8 mouse cellular contexts compared by ENCODE assay signal in genomic region chr1:192784374-192784773, GRCm38 (mm10). TPM values are rescaled to one million over a fixed set of nuclear protein-coding genes. Genes with fewer than 3 reads are reported as not detected.
A peak's percentile ranks its signal among the peaks of the same experiment; 100 is the strongest.
DNase-seq lines count a peak whose midpoint lies in the region; ATAC-seq and TF ChIP-seq lines count a peak whose summit lies in the region.

No protein-coding gene starts in this region.

- peak; percentile 80 for TF ChIP-seq CTCF in kidney, adult 2 months (conservative IDR thresholded peaks at IDR 0.05; ENCODE audit: insufficient read depth, insufficient read length, low read depth, low read length)

- peak; percentile 14; the same call in 1 of the 2 replicates for ATAC-seq in limb, embryonic 14.5 days (ENCODE audit: low FRiP score, low read depth)

- no peak overlapping the region for H3K9ac ChIP-seq in limb, embryonic 14.5 days (ENCODE audit: low read depth, low read length, severe bottlenecking)

- no peaks in the 10 kb centered on the region for H3K27me3 ChIP-seq in kidney, adult 2 months (replicated peaks; ENCODE audit: control insufficient read depth, insufficient read depth, low read length)
- H3K27me3 ChIP-seq in limb, embryonic 14.5 days (ENCODE audit: control insufficient read depth, insufficient read depth, low read length), result no peaks in the 10 kb centered on the region

- DNase-seq in gastrocnemius, postnatal 10 days, result peak; percentile 44
- DNase-seq in gastrocnemius, adult 18-20 months (ENCODE audit: low spot score), result no peak
- DNase-seq in cerebellum, adult 18-20 months, result peak; percentile 19 to 30
- DNase-seq in frontal cortex, postnatal 10 days (ENCODE audit: low spot score in 2 of 2), result peak; percentile 55 to 59
- peak; percentile 65 for DNase-seq in kidney, adult 2 months
- DNase-seq in limb, embryonic 14.5 days (ENCODE audit: low spot score), result peak; percentile 85
- peak; percentile 52 for DNase-seq in neural tube, embryonic 10.5 days (ENCODE audit: extremely low spot score, low spot score)
- DNase-seq in thymus, postnatal 36 days, result peak; percentile 21 to 38

- no peak overlapping the region for H3K4me2 ChIP-seq in limb, embryonic 14.5 days (replicated peaks; ENCODE audit: low read depth, low read length, severe bottlenecking)

- H3K27ac ChIP-seq in kidney, adult 2 months (ENCODE audit: insufficient read depth, low read depth, low read length), result no peak overlapping the region
- H3K27ac ChIP-seq in limb, embryonic 14.5 days (replicated peaks; ENCODE audit: low read depth, low read length), result no peak overlapping the region; the same call in 1 of the 2 replicates

- H3K4me3 ChIP-seq in kidney, adult 2 months (ENCODE audit: insufficient read depth, low read depth, low read length), result no peak overlapping the region
- no peak overlapping the region for H3K4me3 ChIP-seq in limb, embryonic 14.5 days (replicated peaks; ENCODE audit: low read length)

- no peaks in the 10 kb centered on the region for H3K4me1 ChIP-seq in kidney, adult 2 months (ENCODE audit: control insufficient read depth, insufficient read depth, low read length)
- H3K4me1 ChIP-seq in limb, embryonic 14.5 days (ENCODE audit: control insufficient read depth, insufficient read depth, low read length), result peaks cover 48% of the 10 kb centered on the region

- TF ChIP-seq POLR2A in kidney, adult 2 months (IDR thresholded peaks at IDR 0.05; ENCODE audit: low read depth, low read length), result no peak
- TF ChIP-seq POLR2A in limb, embryonic 14.5 days (IDR thresholded peaks at IDR 0.05; ENCODE audit: borderline replicate concordance, extremely low read depth, insufficient read depth, insufficient read length), result no peak

- H3K36me3 ChIP-seq in kidney, adult 2 months (ENCODE audit: control insufficient read depth, insufficient read depth, low read length), result no peaks in the 10 kb centered on the region
- H3K36me3 ChIP-seq in limb, embryonic 14.5 days (ENCODE audit: control insufficient read depth, insufficient read depth, low read length), result no peaks in the 10 kb centered on the region

- 29% methylated on average over 4 of the region's 4 CpGs for WGBS in kidney, adult 2 months
- WGBS in limb, embryonic 14.5 days, result 21% methylated on average over 4 of the region's 4 CpGs

- no peaks in the 10 kb centered on the region for H3K9me3 ChIP-seq in limb, embryonic 14.5 days (ENCODE audit: control insufficient read depth, low read length)

RNA-seq across cellular contexts. Expression of gene Hhat, which starts 13.4 kb away (rescaled TPM):
- total RNA-seq in gastrocnemius, postnatal 10 days (2021), result 1 to 10 TPM; 1.7 to 4.5 TPM
- total RNA-seq in gastrocnemius, adult 18-20 months (2021), result 1 to 10 TPM; 1.2 to 1.3 TPM
- 4.9 and 7.0 TPM in 2 replicates for polyA plus RNA-seq in kidney, adult 2 months (2012; rRNA removed)
- polyA plus RNA-seq in limb, embryonic 14.5 days (2012; rRNA removed), result 10.0 and 15.5 TPM in 2 replicates
- polyA plus RNA-seq in limb, embryonic 14.5 days (2014; fragmentation: Nextera tagmentation; extraction: Ambion mirVana), result 12.6 and 14.7 TPM in 2 replicates
